Mouse (Mus musculus) stomach, postnatal 0 days (tissue): Measurements from ENCODE around the gene Arsa.

Experiments used
- CTCF ChIP-seq: IDR thresholded peaks from 2 replicates; pipeline ENCODE4 v1.5.1; 2016; ENCODE audit warnings: antibody characterized with exemption, low read depth, mild to moderate bottlenecking, moderate library complexity
- EP300 ChIP-seq: optimal IDR thresholded peaks from 2 replicates; pipeline ENCODE3; 2016; ENCODE audit warnings: antibody characterized with exemption

DNA sequence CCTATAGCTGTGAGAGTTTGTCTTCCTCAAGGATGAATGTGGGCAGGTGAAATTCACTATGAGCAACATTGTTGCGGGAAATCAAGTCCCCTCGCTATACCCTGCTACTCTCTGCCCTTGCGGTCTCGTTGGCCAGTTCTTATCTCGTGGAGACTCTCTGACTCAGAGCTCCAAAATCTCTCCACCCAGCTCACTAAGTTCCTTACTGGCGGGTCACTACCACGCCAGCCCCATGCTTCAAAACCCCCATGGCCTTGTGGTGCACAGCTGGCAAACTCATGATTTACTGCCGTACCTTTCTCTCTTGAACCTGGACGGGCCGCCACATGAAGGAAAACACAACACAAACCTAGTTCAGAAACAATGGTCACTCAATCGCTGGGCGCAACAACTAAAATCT lies 11.0 kb upstream of the Arsa start:
- TF ChIP-seq CTCF, result no peak
- no peak for TF ChIP-seq EP300
